Mouse (Mus musculus) liver, adult 2 months (tissue): ENCODE measurements at regions not wholly inside any gene's neighbourhood (a gene's known extent, or its start where the extent isn't known, plus 50 kb on each side); places are given as distances from the start of the nearest gene placed in this dataset.

ENCODE experiments used
- CTCF ChIP-seq: fragments of 200-500 bp; IDR thresholded peaks from 2 replicates; pipeline ENCODE4 v1.5.1; 2011; ENCODE audit warnings: low read depth, low read length, control low read depth
- POLR2A ChIP-seq: fragments of 200-500 bp; IDR thresholded peaks from 2 replicates; pipeline ENCODE4 v1.6.1; 2011; ENCODE audit warnings: low read length, control low read depth; ENCODE audit not compliant: insufficient read depth; ENCODE audit errors: extremely low read depth

GRCm38 (mm10) chr12:27201191-27201590 is 141.2 kb downstream of the Sox11 start:
- no peak for TF ChIP-seq CTCF
- TF ChIP-seq POLR2A: no peak
